Mouse (Mus musculus) small intestine, adult 2 months (tissue): ENCODE measurements around the gene Cwc22. TPM values are rescaled to one million over a fixed set of nuclear protein-coding genes. Genes with fewer than 3 reads are reported as not detected.

ENCODE experiments used
- H3K27ac ChIP-seq: fragments of 200-500 bp; 2 replicates; pipeline ENCODE4 v1.5.1; 2012; ENCODE audit warnings: low read depth, low read length, control low read depth, inconsistent platforms; ENCODE audit not compliant: insufficient read depth
- H3K27me3 ChIP-seq: fragments of 200-500 bp; 2 replicates; pipeline ENCODE4 v1.6.1; 2012; ENCODE audit warnings: mild to moderate bottlenecking, moderate library complexity, low read length, inconsistent platforms; ENCODE audit not compliant: control insufficient read depth, insufficient read depth
- H3K36me3 ChIP-seq: fragments of 200-500 bp; 2 replicates; pipeline ENCODE4 v1.6.1; 2012; ENCODE audit warnings: mild to moderate bottlenecking, low read length, control low read depth, inconsistent platforms; ENCODE audit not compliant: control insufficient read depth, insufficient read depth
- H3K4me1 ChIP-seq: fragments of 200-500 bp; 2 replicates; pipeline ENCODE4 v1.6.1; 2012; ENCODE audit warnings: low read length, inconsistent platforms, mixed read lengths; ENCODE audit not compliant: control insufficient read depth, insufficient read depth, insufficient read length
- H3K4me3 ChIP-seq: fragments of 200-500 bp; 2 replicates; pipeline ENCODE4 v1.5.1; 2012; ENCODE audit warnings: low read depth, mild to moderate bottlenecking, control low read depth, inconsistent platforms, low read length, moderate library complexity
- CTCF ChIP-seq: fragments of 200-500 bp; IDR thresholded peaks from 2 replicates; pipeline ENCODE4 v1.5.1; 2012; ENCODE audit warnings: low read depth, mild to moderate bottlenecking, control low read depth, inconsistent platforms, low read length, moderate library complexity, mixed read lengths; ENCODE audit not compliant: insufficient replicate concordance, insufficient read length; ENCODE audit errors: extremely low read depth
- POLR2A ChIP-seq: fragments of 200-500 bp; IDR thresholded peaks from 2 replicates; pipeline ENCODE4 v1.6.1; 2012; ENCODE audit warnings: low read depth, mild to moderate bottlenecking, control low read depth, inconsistent platforms, low read length, moderate library complexity
- WGBS: fragments of 180-500 bp; shearing (Covaris S2); methylation state at CpG from one replicate; pipeline ENCODE4 v1.1.7; 2018; 5-methylcytosine and 5-hydroxymethylcytosine counted together
- polyA plus RNA-seq: library from polyadenylated mRNA; depleted of rRNA; stranded (reverse); fragments of >200 nt; gene quantifications from 2 replicates; pipeline ENCODE4 v1.2.3, GENCODE M21; 2012

The Cwc22 gene
- polyA plus RNA-seq, 1 experiment = 0.91 TPM

DNA sequence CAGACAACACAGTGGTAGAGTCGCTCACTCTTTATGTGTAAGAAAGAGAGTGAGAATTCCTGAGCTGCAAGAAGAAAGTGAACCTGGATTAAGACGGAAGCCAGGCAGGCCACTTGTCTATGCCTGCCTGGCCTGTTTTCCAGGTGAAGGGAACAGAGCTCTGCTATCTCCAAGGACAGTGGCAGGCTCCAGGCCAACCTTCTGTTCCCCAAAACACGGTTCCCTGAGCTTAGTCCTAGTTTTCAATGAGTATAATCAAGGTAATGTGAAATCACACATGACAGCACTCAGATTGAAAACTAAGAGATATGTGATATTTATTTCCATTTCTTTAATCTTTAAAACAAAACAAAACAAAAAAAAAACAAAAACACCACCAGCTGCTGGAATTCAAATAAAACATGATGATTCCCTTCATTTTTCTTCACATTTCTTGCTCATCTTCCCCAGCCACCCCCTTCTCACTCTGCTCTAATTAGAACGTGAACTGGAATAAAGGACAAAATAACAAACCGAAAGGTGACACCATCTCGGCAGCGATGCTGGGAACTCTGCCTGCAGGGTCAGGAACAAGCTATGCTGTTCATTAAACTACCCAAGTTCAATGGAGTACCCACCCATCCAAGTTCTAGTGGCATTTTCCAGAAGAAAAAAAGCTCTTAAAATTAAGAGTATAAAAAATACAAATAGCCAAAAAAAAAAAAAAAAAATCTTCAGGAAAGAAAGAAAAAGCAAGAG lies 20.8 kb downstream of the Cwc22 start:
- Histone ChIP-seq H3K4me3 (no peak overlapping the region), H3K36me3 (peaks cover 48% of the 10 kb centered on the region), H3K4me1 (no peaks in the 10 kb centered on the region), H3K27ac (no peak overlapping the region), H3K27me3 (no peaks in the 10 kb centered on the region)
- TF ChIP-seq POLR2A = no peak
- TF ChIP-seq CTCF = no peak
- WGBS = 88% methylated on average over 7 of the region's 7 CpGs

DNA sequence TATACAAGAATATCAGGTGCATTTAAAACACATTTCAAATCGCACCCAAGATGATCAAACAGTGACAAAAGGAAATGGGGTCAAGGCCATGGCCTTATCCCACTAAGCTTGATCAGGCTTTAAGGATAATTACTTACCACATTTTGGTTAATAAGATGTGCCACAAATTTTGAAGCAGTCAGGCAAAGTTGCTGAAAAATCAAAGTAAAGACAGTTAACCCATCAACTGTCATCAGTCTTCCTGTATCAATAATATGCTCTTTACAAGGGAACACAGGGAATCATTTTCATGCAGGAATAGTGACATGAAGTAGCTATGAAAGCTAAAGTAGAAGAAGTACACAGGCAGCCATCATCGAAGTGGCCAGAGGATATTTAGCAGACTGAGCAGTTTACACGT lies 22.2 kb downstream of the Cwc22 start:
- Histone ChIP-seq H3K4me1 (no peaks in the 10 kb centered on the region), H3K36me3 (peaks cover 48% of the 10 kb centered on the region), H3K27me3 (no peaks in the 10 kb centered on the region), H3K4me3 (no peak overlapping the region), H3K27ac (no peak overlapping the region)
- TF ChIP-seq POLR2A = no peak
- no peak for TF ChIP-seq CTCF
- 95% methylated on average over 3 of the region's 3 CpGs for WGBS

DNA sequence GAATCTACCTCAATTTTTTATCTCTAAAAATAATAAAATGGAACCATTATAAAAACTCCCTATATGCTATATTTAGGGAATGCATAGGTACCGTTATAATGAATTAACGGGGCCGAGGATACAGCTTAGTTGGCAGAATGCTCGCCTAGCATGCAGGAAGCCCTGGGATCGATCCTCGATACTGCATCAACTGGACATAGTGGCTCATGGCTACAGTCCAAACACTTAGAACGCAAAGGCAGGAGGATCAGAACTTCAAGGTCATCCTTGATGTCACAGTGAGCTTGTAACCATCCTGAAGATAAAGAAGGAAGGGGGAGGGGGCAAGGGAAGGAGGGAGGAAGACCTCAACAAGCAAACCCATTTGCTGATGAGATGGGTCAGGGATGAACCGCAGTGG lies 23.0 kb downstream of the Cwc22 start:
- Histone ChIP-seq H3K27ac (no peak overlapping the region), H3K4me1 (no peaks in the 10 kb centered on the region), H3K36me3 (peaks cover 43% of the 10 kb centered on the region), H3K27me3 (no peaks in the 10 kb centered on the region), H3K4me3 (no peak overlapping the region)
- TF ChIP-seq CTCF = no peak
- TF ChIP-seq POLR2A = no peak
- whole genome bisulfite sequencing = 94% methylated on average over 8 of the region's 8 CpGs

DNA sequence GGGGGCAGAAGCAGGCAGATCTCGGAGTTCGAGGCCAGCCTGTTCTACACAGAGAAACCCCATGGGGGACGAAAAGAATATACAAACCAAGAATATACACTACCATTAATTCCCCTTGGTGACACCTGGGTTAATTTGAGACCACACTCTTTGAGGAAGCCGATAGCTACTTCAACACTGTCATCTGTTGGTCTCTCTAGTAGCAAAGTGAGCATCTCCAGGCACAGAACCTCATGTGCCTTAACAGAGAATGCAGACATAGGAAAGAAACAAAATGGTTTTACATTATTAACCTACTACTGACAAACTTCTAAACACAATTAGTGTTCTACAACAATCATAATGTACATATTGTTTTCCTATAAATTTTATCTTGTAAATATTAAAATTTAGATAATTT lies 24.9 kb downstream of the Cwc22 start:
- Histone ChIP-seq H3K27me3 (no peaks in the 10 kb centered on the region), H3K36me3 (peaks cover 45% of the 10 kb centered on the region), H3K27ac (no peak overlapping the region), H3K4me1 (no peaks in the 10 kb centered on the region), H3K4me3 (no peak overlapping the region)
- TF ChIP-seq CTCF = no peak
- TF ChIP-seq POLR2A = no peak
- WGBS = 94% methylated on average over 4 of the region's 4 CpGs

DNA sequence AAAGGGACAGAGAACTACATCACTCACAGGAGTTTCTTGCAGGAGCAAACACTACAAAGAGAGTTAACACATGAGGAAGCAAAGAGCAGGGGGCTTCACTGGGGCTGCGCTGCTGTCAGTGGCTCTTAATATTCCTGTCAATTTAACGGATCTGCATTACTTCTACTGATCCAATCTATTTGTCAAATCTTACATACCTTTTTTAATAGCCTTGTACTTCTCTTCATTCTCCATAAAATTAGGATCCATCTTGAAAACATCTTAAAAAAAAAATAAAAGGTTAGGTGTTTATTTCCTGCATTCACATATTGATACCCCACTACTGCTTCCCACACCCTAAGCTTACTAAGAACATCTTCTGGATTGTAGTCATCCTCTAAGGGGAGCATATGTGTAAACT lies 25.6 kb downstream of the Cwc22 start:
- no peak overlapping the region for H3K4me3 ChIP-seq
- TF ChIP-seq CTCF (no peak), POLR2A (no peak)
- WGBS = 91% methylated on average over 2 of the region's 2 CpGs
- no peaks in the 10 kb centered on the region for H3K4me1 ChIP-seq
- no peak overlapping the region for H3K27ac ChIP-seq
- H3K27me3 ChIP-seq = no peaks in the 10 kb centered on the region
- peaks cover 46% of the 10 kb centered on the region for H3K36me3 ChIP-seq

DNA sequence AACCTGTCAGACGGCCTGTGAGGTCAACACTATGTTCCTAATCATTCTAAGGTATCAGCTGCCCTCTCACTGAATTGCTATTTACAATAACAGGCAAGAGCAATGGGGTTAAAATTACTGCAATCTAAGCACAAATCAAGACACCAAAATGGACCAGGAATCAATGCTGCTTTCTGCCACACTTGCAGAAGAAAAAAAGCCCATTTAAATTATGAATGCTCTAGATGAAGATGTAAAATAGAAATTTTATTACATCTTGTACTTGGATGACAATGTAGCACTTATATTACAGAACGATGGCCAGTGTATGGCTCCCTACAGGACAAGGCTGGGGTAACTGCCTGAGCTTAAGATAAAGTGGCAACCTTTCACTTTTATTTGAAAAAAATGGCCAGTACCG lies 27.7 kb downstream of the Cwc22 start:
- peaks cover 51% of the 10 kb centered on the region for H3K36me3 ChIP-seq
- no peak for TF ChIP-seq CTCF
- H3K4me3 ChIP-seq = no peak overlapping the region
- no peaks in the 10 kb centered on the region for H3K4me1 ChIP-seq
- H3K27me3 ChIP-seq = no peaks in the 10 kb centered on the region
- H3K27ac ChIP-seq = no peak overlapping the region
- 85% methylated on average over 3 of the region's 3 CpGs for whole genome bisulfite sequencing

DNA sequence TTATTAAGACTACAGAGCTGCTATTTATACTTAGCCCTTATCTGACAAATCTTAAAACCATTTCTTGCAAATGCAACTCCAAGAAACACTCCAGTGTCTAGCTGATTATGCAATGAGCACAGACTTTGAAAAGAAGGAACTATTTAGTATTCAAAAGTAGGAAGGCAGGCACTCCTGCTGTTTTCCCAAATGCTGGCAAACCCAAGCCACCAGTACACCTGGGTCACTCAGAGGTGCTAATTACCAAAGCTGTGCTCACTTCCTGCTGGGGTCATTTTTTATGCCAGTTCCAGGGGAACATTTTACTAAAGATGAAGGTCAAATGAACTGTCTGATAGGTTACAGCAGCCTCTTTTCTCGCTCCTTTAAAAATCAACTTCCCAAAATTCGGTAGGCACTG lies 28.2 kb downstream of the Cwc22 start:
- WGBS = 87% methylated on average over 2 of the region's 2 CpGs
- Histone ChIP-seq H3K4me3 (no peak overlapping the region), H3K27me3 (no peaks in the 10 kb centered on the region), H3K27ac (no peak overlapping the region), H3K36me3 (peaks cover 48% of the 10 kb centered on the region), H3K4me1 (no peaks in the 10 kb centered on the region)
- TF ChIP-seq POLR2A = no peak
- no peak for TF ChIP-seq CTCF

DNA sequence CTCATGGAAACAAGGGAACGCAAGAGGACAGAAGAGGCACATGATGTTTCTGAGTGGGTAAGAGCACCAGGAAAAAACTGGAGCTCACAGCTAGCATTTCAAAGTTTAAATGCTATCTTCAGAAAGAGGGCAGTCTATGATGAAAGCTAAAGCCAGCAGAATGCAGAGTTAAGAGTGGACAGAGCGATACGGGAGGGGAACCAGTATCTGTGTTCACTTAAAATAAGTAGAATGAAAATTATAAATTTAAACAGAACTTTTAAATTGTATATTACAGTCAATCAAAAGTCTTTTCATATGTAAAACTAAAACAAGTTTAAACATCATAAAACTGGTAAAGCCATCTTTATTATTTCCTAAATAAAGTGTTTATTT lies 28.8 kb downstream of the Cwc22 start:
- H3K36me3 ChIP-seq = peaks cover 51% of the 10 kb centered on the region
- no peaks in the 10 kb centered on the region for H3K27me3 ChIP-seq
- H3K4me3 ChIP-seq = no peak overlapping the region
- no peak for TF ChIP-seq POLR2A
- no peak for TF ChIP-seq CTCF
- WGBS = 96% methylated on average over 3 of the region's 3 CpGs
- H3K4me1 ChIP-seq = no peaks in the 10 kb centered on the region
- no peak overlapping the region for H3K27ac ChIP-seq
